Mouse (Mus musculus) kidney, embryonic 15.5 days (tissue): Measurements from ENCODE around the gene Pop5. TPM values are rescaled to one million over a fixed set of nuclear protein-coding genes. Genes with fewer than 3 reads are reported as not detected.

Experiments used
- ATAC-seq: fragments of 200-750 bp; cut with Nextera tagmentation; replicated peaks from 2 replicates; pipeline ENCODE4 v1.8.0; 2017; ENCODE audit warnings: moderate TSS enrichment; ENCODE audit not compliant: low FRiP score
- H3K27ac ChIP-seq: fragments of 300-500 bp; sonication (generic); 2 replicates; pipeline ENCODE4 v1.5.1; 2015; ENCODE audit warnings: mild to moderate bottlenecking, inconsistent platforms
- H3K27me3 ChIP-seq: fragments of 300-500 bp; sonication (generic); 2 replicates; pipeline ENCODE4 v1.6.1; 2015; ENCODE audit warnings: inconsistent platforms
- H3K36me3 ChIP-seq: fragments of 300-500 bp; sonication (generic); 2 replicates; pipeline ENCODE4 v1.6.1; 2015; ENCODE audit warnings: inconsistent platforms
- H3K4me1 ChIP-seq: fragments of 300-500 bp; sonication (generic); 2 replicates; pipeline ENCODE4 v1.6.1; 2015; ENCODE audit warnings: inconsistent platforms
- H3K4me2 ChIP-seq: fragments of 300-500 bp; sonication (generic); 2 replicates; pipeline ENCODE4 v1.6.1; 2015; ENCODE audit warnings: moderate library complexity, mild to moderate bottlenecking, inconsistent platforms
- H3K4me3 ChIP-seq: fragments of 300-500 bp; sonication (generic); replicated peaks from 2 replicates; pipeline ENCODE4 v1.5.1; 2015; ENCODE audit warnings: mild to moderate bottlenecking, inconsistent platforms
- H3K9ac ChIP-seq: fragments of 300-500 bp; sonication (generic); 2 replicates; pipeline ENCODE4 v1.6.1; 2015; ENCODE audit warnings: mild to moderate bottlenecking, inconsistent platforms
- H3K9me3 ChIP-seq: fragments of 300-500 bp; sonication (generic); replicated peaks from 2 replicates; pipeline ENCODE4 v1.6.1; 2016; ENCODE audit warnings: inconsistent platforms
- WGBS: fragments of 180-500 bp; shearing (Covaris S2); methylation state at CpG from one replicate; pipeline ENCODE4 v1.1.7; 2015; ENCODE audit warnings: mixed read lengths; 5-methylcytosine and 5-hydroxymethylcytosine counted together
- polyA plus RNA-seq: library from polyadenylated mRNA; unstranded; fragments of >200 nt; fragmentation: Nextera tagmentation; extraction: Ambion mirVana; gene quantifications from 2 replicates; pipeline ENCODE4 v1.2.1, GENCODE M21; 2015

The Pop5 gene
- polyA plus RNA-seq, 1 experiment from 2014 or later, result 123 TPM

DNA sequence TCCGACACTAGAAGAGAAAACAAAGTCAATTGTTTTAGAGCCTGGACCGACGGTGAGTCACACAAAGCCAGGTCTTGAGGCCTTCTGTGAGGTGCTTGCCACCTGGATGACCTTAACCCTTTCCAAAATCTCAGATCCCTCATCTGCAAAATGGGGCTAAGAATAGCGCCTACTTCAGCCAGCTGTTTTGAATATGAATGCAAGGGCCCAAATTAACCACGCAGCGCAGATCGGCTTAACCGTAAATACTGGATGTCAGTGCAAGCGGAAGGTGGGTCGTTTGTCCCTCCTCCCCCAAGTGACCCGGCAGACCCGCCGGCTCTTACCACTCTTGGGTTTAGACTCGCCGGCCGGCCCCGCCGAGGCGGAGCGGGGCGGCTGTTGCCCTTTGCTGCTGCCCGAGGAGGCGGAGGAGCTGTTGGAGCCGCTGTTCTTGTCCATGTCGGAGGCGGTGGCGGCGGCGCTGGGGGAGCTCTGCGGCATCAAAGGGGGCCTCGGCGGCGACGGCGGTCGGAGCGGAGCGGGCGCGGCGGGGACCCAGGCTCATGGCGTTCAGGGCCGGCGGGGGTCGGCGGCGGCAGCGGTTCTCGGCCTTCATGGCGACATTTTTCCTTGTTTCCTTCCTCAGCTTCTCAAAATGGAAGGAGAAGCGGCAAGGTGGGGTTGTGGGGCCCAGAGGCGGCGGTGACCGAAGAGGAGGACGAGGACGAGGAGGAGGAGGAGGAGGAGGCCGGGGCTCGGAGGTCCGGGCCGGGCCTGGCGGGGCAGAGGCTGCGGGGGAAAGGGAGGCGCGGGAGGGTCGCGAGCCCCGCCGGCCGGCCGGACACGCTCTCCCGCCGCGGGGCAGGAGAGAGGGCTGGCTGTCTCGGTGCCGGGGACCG, 36.5 kb downstream of the Pop5 start:
- WGBS, result under 1% methylated on average over 74 of the region's 77 CpGs
- Histone ChIP-seq H3K9ac (peak overlapping the region; percentile 98), H3K4me3 (peak overlapping the region; percentile 97), H3K4me1 (peaks cover 47% of the 10 kb centered on the region), H3K4me2 (peak overlapping the region; percentile 73), H3K27me3 (no peaks in the 10 kb centered on the region), H3K9me3 (no peaks in the 10 kb centered on the region), H3K27ac (peak overlapping the region; percentile 78), H3K36me3 (peaks cover 25% of the 10 kb centered on the region)
- peak; percentile 62 for ATAC-seq

DNA sequence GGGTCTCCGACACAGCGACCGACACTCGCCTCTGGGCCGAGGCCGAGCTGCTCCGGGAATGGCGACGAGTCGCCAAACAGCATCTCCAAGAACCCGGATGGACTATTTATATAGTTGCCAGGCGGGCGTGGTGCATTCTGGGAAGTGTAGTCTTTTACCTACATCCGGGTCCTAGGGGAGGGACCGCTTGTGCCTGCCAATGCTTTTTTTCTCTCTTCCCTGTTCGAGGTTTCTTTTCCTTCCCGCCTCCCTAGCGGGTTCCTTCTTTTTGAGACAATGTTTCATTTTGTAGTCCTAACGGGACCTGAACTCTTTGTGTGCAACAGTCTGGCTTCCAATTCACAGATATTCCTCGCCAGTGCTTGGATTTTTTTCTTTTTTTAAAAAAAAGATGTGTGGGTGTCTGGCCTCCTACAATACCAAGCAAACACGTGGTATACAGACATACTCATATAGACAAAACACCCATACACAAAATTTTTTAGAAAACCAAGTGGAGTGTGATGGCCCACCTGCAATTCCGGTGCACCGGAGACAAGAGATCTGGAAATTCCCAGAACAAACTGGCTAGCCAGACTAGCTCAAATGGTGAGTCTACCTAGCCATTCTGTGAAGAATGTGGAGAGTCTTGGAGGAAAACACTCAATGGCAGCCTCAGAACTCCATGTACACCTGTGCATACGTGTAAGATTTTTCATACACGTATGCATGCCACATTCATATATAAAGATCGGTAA, 37.3 kb downstream of the Pop5 start, which contains the start of gene Rnf10:
Rnf10 (minus strand) TSS at position 87 of the 737 bp plus-strand sequence.
- ATAC-seq, result peak; percentile 91
- Histone ChIP-seq H3K9me3 (no peaks in the 10 kb centered on the region), H3K27ac (peak within 1 kb of the TSS; percentile 78), H3K27me3 (no peaks in the 10 kb centered on the region), H3K9ac (peak within 1 kb of the TSS; percentile 98), H3K4me3 (peak within 1 kb of the TSS; percentile 97), H3K36me3 (peaks cover 20% of the 10 kb centered on the region), H3K4me1 (peaks cover 42% of the 10 kb centered on the region), H3K4me2 (peak within 1 kb of the TSS; percentile 73)
- WGBS, result 14% methylated on average over 26 of the region's 26 CpGs

DNA sequence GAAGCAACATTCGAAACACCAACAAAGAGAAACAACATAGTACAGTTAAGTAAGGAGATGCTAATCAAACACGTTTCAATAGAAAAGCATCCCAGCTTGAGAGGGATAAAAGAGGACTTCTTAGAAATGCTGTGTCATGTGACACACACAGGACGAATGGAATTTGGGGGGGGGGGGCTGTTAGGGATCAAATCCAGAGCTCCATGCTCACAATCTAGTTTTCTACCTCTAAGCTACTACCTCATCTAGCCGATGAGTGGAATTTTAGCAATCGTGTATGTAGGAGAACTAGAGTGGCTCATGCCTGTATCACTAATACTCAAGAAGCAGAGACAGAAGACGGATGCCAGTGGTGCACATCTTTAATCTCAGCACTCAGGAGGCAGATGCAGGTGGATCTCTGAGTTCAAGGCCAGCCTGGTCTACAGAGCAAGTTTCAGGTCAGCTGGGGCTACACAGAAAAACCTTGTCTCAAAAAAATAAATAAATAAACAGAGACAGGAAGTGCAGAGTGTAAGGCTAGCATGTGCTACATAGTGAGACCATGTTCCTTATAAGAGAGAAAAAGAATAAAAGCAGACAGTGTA, 38.0 kb downstream of the Pop5 start:
- Histone ChIP-seq H3K4me3 (peak overlapping the region; percentile 97; the same call in 1 of the 2 replicates), H3K4me2 (peak overlapping the region; percentile 73), H3K9ac (no peak overlapping the region), H3K27me3 (no peaks in the 10 kb centered on the region), H3K9me3 (no peaks in the 10 kb centered on the region), H3K4me1 (peaks cover 35% of the 10 kb centered on the region), H3K27ac (peak overlapping the region; percentile 78; the same call in 1 of the 2 replicates), H3K36me3 (peaks cover 14% of the 10 kb centered on the region)
- 74% methylated on average over 6 of the region's 6 CpGs for WGBS
- ATAC-seq, result no peak

DNA sequence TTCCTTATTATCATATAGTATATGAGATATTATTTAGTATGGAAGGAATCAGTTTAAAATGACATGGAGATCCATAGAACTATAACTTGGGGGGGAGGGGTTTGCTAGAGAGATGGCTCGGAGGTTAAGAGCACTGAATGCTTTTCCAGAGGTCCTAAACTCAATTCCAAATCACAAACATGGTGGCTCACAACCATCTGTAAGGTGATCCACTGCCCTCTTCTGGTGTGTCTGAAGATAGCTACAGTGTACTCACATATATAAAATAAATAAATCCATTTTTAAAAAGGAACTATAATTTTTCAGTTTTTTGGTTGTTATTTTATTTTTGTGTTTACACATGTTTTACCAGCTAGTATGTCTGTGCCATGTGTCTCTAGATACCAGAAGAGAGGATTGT, 38.7 kb downstream of the Pop5 start:
- no peak for ATAC-seq
- no peak overlapping the region for H3K4me2 ChIP-seq
- no peaks in the 10 kb centered on the region for H3K27me3 ChIP-seq
- peaks cover 28% of the 10 kb centered on the region for H3K4me1 ChIP-seq
- H3K9me3 ChIP-seq, result no peaks in the 10 kb centered on the region
- H3K9ac ChIP-seq, result no peak overlapping the region
- no peak overlapping the region for H3K4me3 ChIP-seq
- WGBS, result 71% methylated on average over 1 of the region's 1 CpGs
- H3K36me3 ChIP-seq, result peaks cover 7% of the 10 kb centered on the region
- no peak overlapping the region for H3K27ac ChIP-seq

DNA sequence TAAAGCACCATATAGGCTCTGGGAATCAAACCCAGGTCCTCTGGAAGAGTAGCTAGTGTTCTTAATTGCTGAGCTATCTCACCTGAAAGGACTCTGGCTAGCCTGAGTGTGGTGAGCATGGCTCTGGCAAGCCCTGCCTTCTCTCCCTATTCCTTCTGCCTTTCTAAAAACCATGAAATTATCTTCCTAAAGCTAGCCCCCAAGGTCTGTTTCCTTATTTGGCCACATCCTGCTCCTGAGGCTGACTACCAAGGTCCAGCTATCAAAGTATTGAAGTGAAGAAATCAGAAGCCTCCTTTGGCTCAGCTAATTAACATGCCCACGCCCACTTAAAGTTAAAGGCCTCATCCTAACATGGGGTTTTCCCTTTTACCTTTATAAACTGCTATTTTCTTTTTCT, 39.1 kb downstream of the Pop5 start:
- Histone ChIP-seq H3K4me1 (peaks cover 24% of the 10 kb centered on the region), H3K27ac (no peak overlapping the region), H3K4me2 (no peak overlapping the region), H3K4me3 (no peak overlapping the region), H3K9me3 (no peaks in the 10 kb centered on the region), H3K9ac (no peak overlapping the region), H3K27me3 (no peaks in the 10 kb centered on the region), H3K36me3 (peaks cover 3% of the 10 kb centered on the region)
- ATAC-seq, result no peak
- 96% methylated on average over 1 of the region's 1 CpGs for WGBS

DNA sequence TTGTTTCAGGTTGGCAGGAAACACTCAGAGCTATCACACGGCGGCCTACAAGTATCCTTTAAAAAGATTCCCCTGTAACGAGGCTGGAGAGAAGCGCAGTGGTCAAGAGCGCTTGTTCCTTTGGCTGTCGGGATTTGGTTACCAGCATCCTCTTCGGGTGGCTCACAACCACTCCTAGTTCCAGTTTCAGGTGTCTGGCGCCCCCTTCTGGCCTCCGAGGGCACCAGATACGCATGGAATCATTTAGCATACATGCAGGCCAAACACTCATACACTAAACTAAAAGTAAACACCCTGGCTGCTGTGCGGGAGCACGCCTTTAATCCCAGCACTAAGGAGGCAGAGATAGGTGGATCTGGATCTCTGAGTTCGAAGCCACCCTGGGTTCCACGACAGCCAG, 40.4 kb downstream of the Pop5 start:
- no peak for ATAC-seq
- H3K27me3 ChIP-seq, result no peaks in the 10 kb centered on the region

DNA sequence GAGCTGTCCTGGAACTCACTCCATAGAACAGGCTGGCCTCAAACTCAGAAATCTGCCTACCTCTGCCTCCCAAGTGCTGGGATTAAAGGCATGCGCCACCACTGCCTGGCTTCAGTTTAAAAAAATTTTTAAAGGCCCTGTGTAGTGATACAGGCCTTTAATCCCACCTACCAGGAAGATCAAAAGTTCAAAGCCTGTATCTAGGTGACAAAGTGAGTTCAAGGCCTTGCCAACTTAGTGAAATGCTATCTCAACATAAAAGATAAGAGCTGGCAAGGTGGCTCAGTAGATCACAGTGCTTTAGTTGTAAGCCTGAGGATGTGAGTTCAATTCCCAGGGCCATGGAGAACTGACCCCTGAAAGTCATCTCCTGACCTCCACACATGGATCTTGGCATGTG, 42.4 kb downstream of the Pop5 start:
- WGBS, result 91% methylated on average over 1 of the region's 1 CpGs
- ATAC-seq, result no peak
- H3K4me2 ChIP-seq, result no peak overlapping the region

More for the DNA sequence above, 40.4 kb downstream of the Pop5 start:
- no peaks in the 10 kb centered on the region for H3K36me3 ChIP-seq
- 44% methylated on average over 14 of the region's 14 CpGs for WGBS
- no peak overlapping the region for H3K9ac ChIP-seq
- H3K4me2 ChIP-seq, result no peak overlapping the region
- H3K4me3 ChIP-seq, result no peak overlapping the region
- H3K9me3 ChIP-seq, result no peaks in the 10 kb centered on the region
- H3K4me1 ChIP-seq, result peaks cover 17% of the 10 kb centered on the region
- no peak overlapping the region for H3K27ac ChIP-seq

DNA sequence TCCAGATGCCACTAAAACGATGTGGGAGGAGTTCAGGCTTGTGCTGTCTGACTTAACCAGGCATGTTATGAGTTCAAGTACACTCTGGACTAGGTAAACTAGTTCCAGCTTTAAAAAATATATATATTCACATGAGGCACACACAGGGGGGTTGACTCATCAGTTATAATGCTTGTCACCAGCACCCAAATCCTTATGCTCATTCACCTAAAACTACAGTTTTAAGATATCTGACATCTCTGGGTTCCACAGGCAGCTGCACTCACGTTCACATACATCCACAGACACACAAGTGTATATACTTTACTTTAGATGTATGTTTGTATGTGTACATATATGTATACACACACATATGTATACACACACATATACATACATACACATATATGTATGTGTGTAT, 43.1 kb downstream of the Pop5 start:
- H3K4me2 ChIP-seq, result no peak overlapping the region
- no peaks in the 10 kb centered on the region for H3K27me3 ChIP-seq
- H3K4me1 ChIP-seq, result peaks cover 9% of the 10 kb centered on the region
- H3K27ac ChIP-seq, result no peak overlapping the region
- WGBS, result 61% methylated on average over 2 of the region's 2 CpGs
- H3K4me3 ChIP-seq, result no peak overlapping the region
- no peak overlapping the region for H3K9ac ChIP-seq
- no peak for ATAC-seq
- peaks cover 7% of the 10 kb centered on the region for H3K36me3 ChIP-seq
- H3K9me3 ChIP-seq, result no peaks in the 10 kb centered on the region

More for the DNA sequence above, 42.4 kb downstream of the Pop5 start:
- Histone ChIP-seq H3K27ac (no peak overlapping the region), H3K27me3 (no peaks in the 10 kb centered on the region), H3K4me1 (peaks cover 14% of the 10 kb centered on the region), H3K36me3 (peaks cover under 1% of the 10 kb centered on the region; the same call in 1 of the 2 replicates), H3K4me3 (no peak overlapping the region), H3K9ac (no peak overlapping the region), H3K9me3 (no peaks in the 10 kb centered on the region)

DNA sequence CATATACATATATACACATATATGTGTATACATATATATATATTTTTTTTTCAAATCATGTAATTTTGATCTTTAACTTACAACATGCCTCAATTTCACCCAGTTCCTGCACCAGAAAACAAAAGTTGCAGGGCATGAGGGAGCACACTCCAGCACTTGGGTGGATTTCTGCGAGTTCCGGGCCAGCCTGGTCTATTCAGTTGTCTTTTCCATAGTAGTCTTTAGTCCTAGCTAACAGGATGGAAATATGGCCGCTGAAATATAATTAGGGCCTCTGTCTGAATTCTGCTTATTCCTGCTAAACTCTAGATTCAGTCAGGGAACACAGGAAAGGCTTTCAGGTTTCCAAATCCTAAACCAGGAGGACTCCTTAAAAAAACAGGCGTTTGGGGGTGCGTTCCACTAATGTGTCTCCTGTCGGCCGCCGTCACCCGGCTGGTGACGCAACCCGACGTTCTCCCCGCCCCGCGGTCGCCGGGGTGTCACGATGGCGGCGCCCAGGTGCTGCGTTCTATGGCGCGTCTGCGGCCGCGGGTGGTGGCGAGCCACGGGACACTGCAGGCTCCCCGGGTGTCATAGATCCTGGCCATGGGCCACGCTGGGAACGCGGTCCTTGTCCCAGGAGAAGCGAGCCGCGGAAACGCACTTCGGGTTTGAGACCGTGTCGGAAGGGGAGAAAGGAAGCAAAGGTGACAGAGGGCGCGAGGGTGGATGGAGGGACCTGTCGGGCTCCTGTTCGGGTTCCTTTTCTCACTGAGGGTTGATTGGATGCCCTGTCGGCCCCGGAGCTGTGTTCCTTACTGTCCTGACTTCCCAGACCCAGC, 43.8 kb downstream of the Pop5 start, which contains the start of gene Coq5:
Coq5 (plus strand) TSS at position 441 of the 824 bp plus-strand sequence.
- ATAC-seq, result peak; percentile 68
- peak within 1 kb of the TSS; percentile 66 for H3K27ac ChIP-seq
- peaks cover 9% of the 10 kb centered on the region for H3K4me1 ChIP-seq
- WGBS, result 4% methylated on average over 45 of the region's 45 CpGs
- no peaks in the 10 kb centered on the region for H3K27me3 ChIP-seq
- peak within 1 kb of the TSS; percentile 83 for H3K4me2 ChIP-seq
- peak within 1 kb of the TSS; percentile 88 for H3K9ac ChIP-seq
- no peaks in the 10 kb centered on the region for H3K9me3 ChIP-seq
- peaks cover 14% of the 10 kb centered on the region for H3K36me3 ChIP-seq
- H3K4me3 ChIP-seq, result peak within 1 kb of the TSS; percentile 98

DNA sequence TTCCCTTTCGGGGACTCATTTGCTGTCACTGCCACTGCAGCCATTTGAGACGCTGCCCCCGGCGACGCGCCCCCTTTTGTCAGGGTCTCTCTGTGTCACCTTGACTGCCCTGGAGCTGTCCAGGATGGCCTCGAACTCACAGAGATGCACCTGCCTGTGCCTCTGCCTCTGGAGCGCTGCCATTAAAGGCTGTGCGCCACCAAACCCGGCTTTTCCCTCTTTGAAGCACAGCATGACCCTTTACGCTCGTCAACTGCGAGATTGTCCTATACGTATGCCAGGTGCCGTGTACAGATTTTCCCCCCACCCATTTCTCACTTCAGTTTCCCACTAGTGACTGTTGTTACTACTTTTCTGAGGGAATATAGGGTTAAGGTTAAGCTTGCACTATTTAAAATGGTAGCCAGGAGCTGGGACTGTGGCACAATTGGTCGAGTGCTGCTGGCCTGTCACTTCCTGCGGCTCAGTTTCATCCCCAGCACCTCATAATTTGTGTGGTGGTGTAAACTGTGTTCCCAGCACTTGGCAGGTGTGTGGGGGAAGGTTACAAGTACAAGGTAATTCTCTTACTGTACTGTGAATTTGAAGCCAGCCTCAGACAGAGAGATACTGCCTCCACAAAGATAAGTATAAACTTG, 44.5 kb downstream of the Pop5 start:
- ATAC-seq, result no peak; the same call in 1 of the 2 replicates

DNA sequence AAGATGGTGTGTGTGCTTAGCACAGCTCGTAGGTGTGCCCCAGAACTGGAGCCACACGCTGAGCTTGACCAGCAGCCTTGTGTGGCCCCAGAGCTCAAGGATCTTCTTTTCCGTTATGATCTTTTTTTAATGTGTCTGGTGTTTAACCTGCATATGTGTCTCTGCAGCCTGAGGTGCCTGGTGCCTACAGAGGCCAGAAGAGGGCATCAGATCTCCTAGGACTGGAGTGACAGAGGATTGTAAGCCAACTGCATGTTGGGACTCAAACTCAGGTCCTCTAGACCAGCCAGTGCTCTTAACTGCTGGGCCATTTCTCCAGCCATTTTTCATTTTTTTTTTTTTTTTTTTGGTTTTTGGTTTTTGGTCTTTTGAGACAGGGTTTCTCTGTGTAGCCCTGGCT, 49.1 kb downstream of the Pop5 start:
- H3K36me3 ChIP-seq, result peaks cover 58% of the 10 kb centered on the region

More for the DNA sequence above, 44.5 kb downstream of the Pop5 start:
- Histone ChIP-seq H3K9ac (peak overlapping the region; percentile 88), H3K36me3 (peaks cover 21% of the 10 kb centered on the region), H3K27me3 (no peaks in the 10 kb centered on the region), H3K4me3 (peak overlapping the region; percentile 98), H3K9me3 (no peaks in the 10 kb centered on the region), H3K4me1 (peaks cover 9% of the 10 kb centered on the region), H3K27ac (peak overlapping the region; percentile 66), H3K4me2 (peak overlapping the region; percentile 83)
- WGBS, result 5% methylated on average over 17 of the region's 17 CpGs

More for the DNA sequence above, 49.1 kb downstream of the Pop5 start:
- no peak overlapping the region for H3K4me2 ChIP-seq
- H3K27ac ChIP-seq, result no peak overlapping the region
- no peak overlapping the region for H3K9ac ChIP-seq
- WGBS, result 91% methylated on average over 3 of the region's 3 CpGs
- no peaks in the 10 kb centered on the region for H3K9me3 ChIP-seq
- H3K4me1 ChIP-seq, result peaks cover 9% of the 10 kb centered on the region
- no peak for ATAC-seq
- no peaks in the 10 kb centered on the region for H3K27me3 ChIP-seq
- H3K4me3 ChIP-seq, result no peak overlapping the region
